Mouse (Mus musculus): Measurements from ENCODE around the gene Lrfn4.

GRCm38 (mm10) chr19:4615151-4616093, at the start of gene Lrfn4:
- TF ChIP-seq POLR2A (IDR thresholded peaks at IDR 0.05; ENCODE audit: borderline replicate concordance, control insufficient read depth, low read depth, low read length) (no peak), CTCF (IDR thresholded peaks at IDR 0.05; ENCODE audit: control insufficient read depth, insufficient read depth, low read length) (no peak)
